Mouse (Mus musculus) cerebellum, postnatal 10 days (tissue): Measurements from ENCODE around the gene Fbf1.
A peak's percentile ranks its signal among the peaks of the same experiment; 100 is the strongest.

Experiments used
- DNase-seq, 2 experiments: peaks; one replicate each; pipeline ENCODE4 v3.0.0; 2021; ENCODE audit warnings: mixed read lengths in 2 of 2

Fbf1 gene

DNA sequence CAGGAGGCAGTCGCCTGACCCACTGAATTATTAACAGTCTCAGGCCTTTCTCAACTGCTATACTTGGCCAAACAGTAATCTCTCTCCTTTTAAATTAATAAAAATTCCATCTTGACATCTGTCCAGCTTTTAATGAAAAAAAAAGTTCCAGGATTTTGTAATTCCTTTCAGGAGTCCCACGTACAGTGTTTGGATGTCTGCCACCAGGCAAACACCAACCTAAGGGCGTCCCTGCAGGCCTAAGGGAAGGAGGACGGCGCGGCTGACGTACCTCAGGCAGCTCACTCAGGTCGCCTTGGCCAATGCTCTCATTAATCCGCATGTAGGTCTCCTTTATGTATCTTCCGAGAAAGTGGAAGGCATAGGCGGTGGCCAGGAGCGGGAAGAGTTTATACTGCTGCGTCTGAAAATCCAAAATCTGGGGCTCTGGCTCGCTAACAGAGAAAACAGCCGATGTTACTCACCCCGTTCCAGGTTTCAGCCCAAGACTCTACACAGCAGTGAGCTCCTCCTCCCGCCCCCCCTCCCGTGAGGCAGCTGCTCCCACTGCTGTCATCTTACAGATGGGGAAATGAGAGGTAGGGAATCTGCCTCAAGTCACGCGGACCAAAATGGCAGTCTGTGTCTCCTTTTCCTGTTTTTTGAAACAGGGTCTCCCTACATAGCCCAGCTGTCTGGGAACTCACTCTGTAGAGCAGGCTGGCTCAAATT is 10.6 kb upstream of the Fbf1 start:
- no peak for DNase-seq

GRCm38 (mm10) chr11:116176010-116176409 is 8.0 kb upstream of the Fbf1 start:
- no peak for DNase-seq

DNA sequence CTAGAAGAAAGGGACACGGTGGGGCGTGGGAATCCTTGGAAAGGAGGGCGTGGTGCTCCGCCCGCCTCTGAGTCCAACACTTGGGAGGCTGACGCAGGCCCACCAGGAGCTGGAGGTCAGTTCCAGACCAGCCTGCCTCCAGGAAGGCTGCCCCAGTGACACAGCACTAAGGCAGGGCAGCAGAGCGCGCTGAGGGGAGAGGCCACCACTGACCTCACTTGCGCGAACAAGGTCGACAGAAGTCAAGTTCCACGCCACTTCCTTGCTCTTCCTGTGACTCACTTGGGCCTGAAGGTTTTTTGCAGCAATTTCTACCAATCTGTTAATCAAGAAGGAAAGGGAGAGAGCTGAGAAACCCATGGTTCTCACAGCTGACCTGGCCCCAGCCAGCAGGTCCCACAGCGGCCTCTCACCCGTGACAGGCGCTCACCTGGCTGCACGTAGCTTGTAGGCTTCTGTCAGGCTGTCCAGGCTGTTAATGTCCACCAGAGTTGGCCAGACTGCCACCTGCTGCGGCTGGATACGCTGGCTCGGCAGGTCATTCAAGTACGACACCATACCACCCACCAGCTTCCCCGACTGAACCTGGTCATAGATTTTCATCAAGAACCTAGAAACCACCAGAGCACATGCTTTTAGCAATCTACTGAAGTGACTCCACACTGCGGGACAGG is 6.9 kb upstream of the Fbf1 start:
- no peak for DNase-seq

DNA sequence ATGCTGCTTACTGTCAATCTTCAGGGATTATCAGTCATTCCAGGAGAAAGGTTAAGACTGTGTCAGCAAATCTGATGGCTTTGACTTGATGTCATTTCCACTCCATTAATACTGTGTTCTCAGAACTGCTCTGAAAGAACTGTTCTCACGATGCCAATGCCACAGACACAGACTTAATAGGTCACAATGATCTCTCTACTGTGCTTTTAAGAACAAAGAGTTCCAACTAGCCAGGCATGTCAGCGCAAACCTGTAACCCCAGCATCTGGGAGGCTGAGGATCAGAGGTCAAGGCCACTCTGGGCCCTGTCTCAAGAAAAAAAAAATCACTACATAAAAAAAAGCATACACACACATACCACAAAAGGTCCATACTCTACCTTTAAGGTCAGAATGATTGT is 4.0 kb upstream of the Fbf1 start:
- DNase-seq = no peak

DNA sequence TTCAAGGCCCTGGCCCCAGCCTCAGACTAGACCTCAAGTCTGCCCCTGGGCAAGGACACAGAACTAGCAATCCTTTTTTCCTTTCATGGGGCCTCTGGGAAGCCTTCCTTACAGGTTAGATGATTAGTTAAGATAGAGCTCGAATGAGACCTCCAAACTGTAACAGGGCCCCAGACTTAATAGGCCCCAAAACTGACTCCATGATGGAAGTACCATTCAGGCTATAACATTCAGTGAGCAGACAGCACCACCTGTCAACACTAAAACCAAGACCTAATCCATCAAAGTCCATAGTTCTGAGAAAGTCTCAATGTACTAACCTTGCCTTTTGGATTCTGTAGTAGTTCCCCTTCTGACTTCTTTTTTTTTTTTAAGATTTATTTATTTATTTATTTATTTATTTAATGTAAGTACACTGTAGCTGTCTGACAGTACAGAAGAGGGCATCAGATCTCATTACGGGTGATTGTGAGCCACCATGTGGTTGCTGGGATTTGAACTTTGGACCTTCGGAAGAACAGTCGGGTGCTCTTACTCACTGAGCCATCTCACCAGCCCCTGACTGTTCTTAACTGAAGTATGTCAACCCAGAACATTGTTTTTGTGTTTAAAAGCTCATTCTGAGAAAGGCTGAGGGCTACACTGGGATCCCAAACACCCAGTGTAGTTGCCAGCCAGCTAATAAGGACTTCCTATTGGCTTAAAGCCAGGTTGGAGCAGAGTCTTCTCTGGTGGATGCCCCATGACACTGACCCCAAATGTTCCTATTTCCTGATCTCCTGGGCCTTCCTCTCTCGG is 2.2 kb upstream of the Fbf1 start:
- DNase-seq = no peak

- DNase-seq = no peak
Measured at GRCm38 (mm10) chr11:116169214-116169613, 1.2 kb upstream of the Fbf1 start.

GRCm38 (mm10) chr11:116167232-116167631 is 734 bp downstream of the Fbf1 start:
- no peak for DNase-seq

DNA sequence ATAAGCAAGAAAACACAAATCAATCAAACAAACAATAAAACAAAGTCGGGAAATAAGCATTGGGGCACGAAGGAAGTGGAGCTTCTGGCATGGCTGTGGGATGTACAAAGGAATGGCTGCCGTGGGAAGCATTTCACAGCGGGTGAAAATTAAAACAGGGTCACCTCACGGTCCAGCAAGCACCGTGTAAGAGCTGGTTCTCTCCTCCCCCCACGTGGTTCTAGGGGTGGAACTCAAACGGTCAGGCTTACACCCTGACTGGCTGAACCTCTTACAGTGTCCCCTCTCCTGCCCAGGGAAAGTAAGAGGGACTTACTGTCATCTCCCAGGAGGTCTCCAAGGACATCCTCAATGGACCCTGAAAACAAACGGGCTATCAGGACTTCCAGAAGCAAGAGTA is 5.0 kb downstream of the Fbf1 start:
- DNase-seq = no peak

- peak; percentile 43 for DNase-seq
Measured at GRCm38 (mm10) chr11:116162146-116162545, 5.8 kb downstream of the Fbf1 start.

DNA sequence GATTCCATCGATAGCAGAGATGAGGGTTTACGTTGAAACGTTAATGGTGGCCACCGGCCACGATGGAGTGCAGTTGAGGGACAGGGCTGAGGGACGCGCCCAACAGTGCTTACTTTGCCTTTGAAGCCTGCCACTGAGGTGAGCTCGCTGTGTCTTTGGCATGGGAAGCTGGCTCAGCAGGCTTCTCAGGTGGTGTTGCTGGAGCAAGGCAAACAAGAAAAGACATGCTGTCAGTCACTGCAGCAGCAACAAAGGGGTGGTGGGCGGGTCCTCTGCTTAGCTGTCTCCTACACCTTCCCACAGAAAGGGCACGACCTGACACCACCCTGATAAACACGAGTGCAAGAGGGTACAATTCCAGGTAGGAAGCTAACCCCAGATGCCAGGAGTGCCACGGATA is 6.7 kb downstream of the Fbf1 start:
- no peak for DNase-seq

DNA sequence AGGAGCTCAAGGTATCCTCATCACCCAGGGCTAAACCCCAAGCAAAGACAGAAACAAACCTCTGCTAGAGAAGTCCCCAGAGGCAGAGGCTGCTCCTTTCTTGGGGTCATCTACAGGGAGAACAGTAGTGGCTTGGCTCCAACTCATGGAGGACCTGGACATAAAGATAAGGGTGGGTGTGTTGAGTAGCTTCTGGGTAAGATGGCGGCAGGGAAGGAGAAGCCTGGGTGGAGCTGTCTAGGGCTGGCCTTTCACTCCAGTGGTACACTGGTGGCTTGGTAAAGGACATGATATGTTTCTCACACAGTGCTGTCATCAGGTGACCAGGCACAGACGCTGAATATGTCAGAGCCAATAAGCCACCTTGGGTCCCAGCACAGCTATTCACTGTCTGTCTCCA is 17.0 kb downstream of the Fbf1 start:
- no peak for DNase-seq

- peak; percentile 43 to 64 for DNase-seq
Measured at GRCm38 (mm10) chr11:116149341-116149740, 18.6 kb downstream of the Fbf1 start.

- peak; percentile 88 to 92 for DNase-seq
Measured at GRCm38 (mm10) chr11:116148761-116149221, 19.2 kb downstream of the Fbf1 start.

GRCm38 (mm10) chr11:116146294-116146985 is 21.5 kb downstream of the Fbf1 start:
- DNase-seq = peak; percentile 69 to 70

- peak; percentile 75 to 78 for DNase-seq
Measured at GRCm38 (mm10) chr11:116145481-116146293, 22.3 kb downstream of the Fbf1 start.

- no peak for DNase-seq
Measured at GRCm38 (mm10) chr11:116143468-116143867, 24.5 kb downstream of the Fbf1 start.

DNA sequence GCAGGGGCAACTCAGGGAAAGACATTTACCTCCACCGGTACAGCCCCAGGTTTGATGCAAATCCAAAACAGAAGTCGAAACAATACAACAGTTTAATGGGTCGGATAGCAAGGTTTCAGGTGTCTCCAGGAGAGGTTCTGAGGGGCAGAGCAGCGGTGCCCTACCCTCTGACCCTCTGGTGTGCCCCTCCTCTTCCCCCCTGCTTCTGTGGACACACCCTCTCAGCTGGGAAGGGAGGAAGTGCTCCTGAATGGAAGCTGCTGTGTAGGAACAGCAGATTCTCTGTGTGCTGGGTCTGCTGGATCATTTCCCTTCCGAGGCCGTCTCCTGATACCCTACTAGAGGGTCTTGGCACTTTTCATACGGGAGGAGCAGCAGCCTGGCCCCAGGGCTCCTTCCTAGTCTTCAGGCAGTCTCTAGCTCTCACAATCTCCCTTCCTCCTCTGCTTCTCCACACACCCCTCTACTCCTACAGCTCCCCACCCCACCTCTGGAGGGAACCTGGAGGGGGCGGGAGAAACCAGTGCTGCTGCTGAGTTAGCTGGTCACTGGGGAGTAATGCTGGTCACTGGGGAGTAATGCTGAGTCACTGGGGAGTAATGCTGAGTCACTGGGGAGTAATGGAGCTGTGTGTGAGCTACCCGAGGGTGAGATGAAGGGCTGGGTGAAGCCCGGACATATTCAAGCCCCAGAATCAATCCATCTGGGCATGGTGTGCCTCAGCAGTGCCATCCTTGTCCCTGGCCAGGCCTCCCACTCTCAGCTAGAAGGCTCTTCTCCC is 25.6 kb downstream of the Fbf1 start:
- no peak for DNase-seq

- DNase-seq = peak; percentile 91 to 92
Measured at GRCm38 (mm10) chr11:116138468-116139138, 29.4 kb downstream of the Fbf1 start, which contains the start of gene Mrpl38. Gene Mrpl38 (minus strand): TSS chr11:116138868.

- DNase-seq = no peak
Measured at GRCm38 (mm10) chr11:116138096-116138467, 29.9 kb downstream of the Fbf1 start.

GRCm38 (mm10) chr11:116134171-116134570 is 33.8 kb downstream of the Fbf1 start:
- no peak for DNase-seq

DNA sequence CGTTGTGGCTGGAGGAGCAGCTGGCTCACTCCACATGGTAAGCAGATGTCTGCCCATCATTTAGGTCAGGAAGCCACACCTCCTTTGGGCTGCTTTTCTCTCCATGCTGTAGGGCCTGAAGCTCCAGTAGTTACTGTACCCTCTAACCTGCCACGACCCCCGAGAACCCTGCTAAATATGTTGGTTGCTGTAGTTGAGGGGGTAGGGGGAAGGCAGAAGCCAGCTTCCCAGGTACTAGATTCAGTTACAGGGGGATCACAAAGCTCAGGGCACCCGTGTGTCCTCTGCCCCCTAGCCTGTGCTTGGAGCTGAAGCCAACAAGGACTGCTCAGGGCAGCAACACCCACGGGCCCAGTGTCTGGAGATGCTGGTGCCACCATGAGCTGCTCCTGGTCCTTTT is 34.5 kb downstream of the Fbf1 start:
- no peak for DNase-seq
